Mouse (Mus musculus) frontal cortex, adult 2 months (tissue): ENCODE measurements around the gene Iqcg. TPM values are rescaled to one million over a fixed set of nuclear protein-coding genes. Genes with fewer than 3 reads are reported as not detected.
"Not testable (repeated sequence)": the region's sequence is repeated elsewhere in the genome, so short reads cannot be mapped to it uniquely, and the experiment has no call there.

Experiments used
- DNase-seq, 2 experiments: peaks; one replicate each; pipeline ENCODE4 v3.0.0; 2022; ENCODE audit warnings: low spot score in 1 of 2; ENCODE audit errors: extremely low spot score in 1 of 2
- polyA plus RNA-seq: library from polyadenylated mRNA; depleted of rRNA; stranded (reverse); fragments of >200 nt; gene quantifications from 2 replicates; pipeline ENCODE4 v1.2.3, GENCODE M21; 2012; rRNA removed

The Iqcg gene
- 2.0 and 3.3 TPM in 2 replicates for polyA plus RNA-seq

GRCm38 (mm10) chr16:33056095-33056785 lies at the start of gene Iqcg, which contains the start of gene Rpl35a:
Gene Iqcg, minus strand, starts transcription at chr16:33056218.
Gene Rpl35a, plus strand, starts transcription at chr16:33056453.
- DNase-seq = peak; percentile 69 to 90

GRCm38 (mm10) chr16:33085666-33086065 lies 29.6 kb upstream of the Iqcg start:
- no peak for DNase-seq

GRCm38 (mm10) chr16:33083996-33084395 lies 28.0 kb upstream of the Iqcg start:
- no peak for DNase-seq

- no peak for DNase-seq
Observed at GRCm38 (mm10) chr16:33082951-33083350, 26.9 kb upstream of the Iqcg start.

GRCm38 (mm10) chr16:33080063-33080462 lies 24.0 kb upstream of the Iqcg start:
- DNase-seq = no peak

- DNase-seq = no peak
Observed at GRCm38 (mm10) chr16:33077069-33077627, 21.1 kb upstream of the Iqcg start.

- DNase-seq = no peak
Observed at GRCm38 (mm10) chr16:33076078-33076477, 20.1 kb upstream of the Iqcg start.

GRCm38 (mm10) chr16:33074967-33075366 lies 18.9 kb upstream of the Iqcg start:
- DNase-seq = no peak

- no peak for DNase-seq
Observed at GRCm38 (mm10) chr16:33072871-33073557, 17.0 kb upstream of the Iqcg start.

GRCm38 (mm10) chr16:33070928-33071327 lies 14.9 kb upstream of the Iqcg start:
- DNase-seq = no peak

- no peak for DNase-seq
Observed at GRCm38 (mm10) chr16:33064636-33065035, 8.6 kb upstream of the Iqcg start.

GRCm38 (mm10) chr16:33063267-33063666 lies 7.2 kb upstream of the Iqcg start:
- no peak for DNase-seq

GRCm38 (mm10) chr16:33062682-33063131 lies 6.7 kb upstream of the Iqcg start:
- peak; percentile 28 to 71 for DNase-seq

- DNase-seq = peak; percentile 68 to 89
Observed at GRCm38 (mm10) chr16:33062024-33062681, 6.1 kb upstream of the Iqcg start, which contains the start of gene Lmln. Gene Lmln, plus strand, starts transcription at chr16:33062521.

- no peak for DNase-seq
Observed at GRCm38 (mm10) chr16:33061400-33061799, 5.4 kb upstream of the Iqcg start.

GRCm38 (mm10) chr16:33060926-33061325 lies 4.9 kb upstream of the Iqcg start:
- no peak for DNase-seq

GRCm38 (mm10) chr16:33059471-33059870 lies 3.5 kb upstream of the Iqcg start:
- no peak for DNase-seq

GRCm38 (mm10) chr16:33058656-33059055 lies 2.6 kb upstream of the Iqcg start:
- not testable (repeated sequence) for DNase-seq

- no peak for DNase-seq
Observed at GRCm38 (mm10) chr16:33058033-33058432, 2.0 kb upstream of the Iqcg start.

- DNase-seq = no peak
Observed at GRCm38 (mm10) chr16:33056786-33057185, 768 bp upstream of the Iqcg start.

GRCm38 (mm10) chr16:33055655-33056054 lies 363 bp downstream of the Iqcg start:
- no peak for DNase-seq
